Mouse (Mus musculus): Measurements from ENCODE around the gene Themis2.
A peak's percentile ranks its signal among the peaks of the same experiment; 100 is the strongest.

Themis2 gene

GRCm38 (mm10) chr4:132796196-132796886 is at the start of gene Themis2:
Gene Themis2, minus strand, starts transcription at chr4:132796387.
- peak; percentile 47 to 68 for DNase-seq

GRCm38 (mm10) chr4:132843705-132844071 is 47.5 kb upstream of the Themis2 start:
- DNase-seq, result no peak

GRCm38 (mm10) chr4:132842970-132843704 is 47.0 kb upstream of the Themis2 start, which contains the start of gene Ppp1r8:
Gene Ppp1r8, minus strand, starts transcription at chr4:132843169.
- DNase-seq, result peak; percentile 86 to 90

GRCm38 (mm10) chr4:132842281-132842906 is 46.2 kb upstream of the Themis2 start:
- peak in 1 of 2 experiments; percentile 21 for DNase-seq

- DNase-seq, result no peak
Observed at GRCm38 (mm10) chr4:132841493-132841892, 45.3 kb upstream of the Themis2 start.

- peak; percentile 30 to 77 for DNase-seq
Observed at GRCm38 (mm10) chr4:132823614-132824366, 27.6 kb upstream of the Themis2 start.

- no peak for DNase-seq
Observed at GRCm38 (mm10) chr4:132818442-132818841, 22.3 kb upstream of the Themis2 start.

GRCm38 (mm10) chr4:132816855-132817254 is 20.7 kb upstream of the Themis2 start:
- no peak for DNase-seq

GRCm38 (mm10) chr4:132816404-132816803 is 20.2 kb upstream of the Themis2 start:
- no peak for DNase-seq

- DNase-seq, result no peak
Observed at GRCm38 (mm10) chr4:132809621-132810020, 13.4 kb upstream of the Themis2 start.

- no peak for DNase-seq
Observed at GRCm38 (mm10) chr4:132807771-132808641, 11.8 kb upstream of the Themis2 start.

GRCm38 (mm10) chr4:132806620-132807191 is 10.5 kb upstream of the Themis2 start:
- DNase-seq, result no peak

GRCm38 (mm10) chr4:132805599-132806197 is 9.5 kb upstream of the Themis2 start:
- no peak for DNase-seq

GRCm38 (mm10) chr4:132805146-132805545 is 9.0 kb upstream of the Themis2 start:
- DNase-seq, result no peak

GRCm38 (mm10) chr4:132804331-132804730 is 8.1 kb upstream of the Themis2 start:
- no peak for DNase-seq

- no peak for DNase-seq
Observed at GRCm38 (mm10) chr4:132803876-132804275, 7.7 kb upstream of the Themis2 start.

- DNase-seq, result no peak
Observed at GRCm38 (mm10) chr4:132803212-132803611, 7.0 kb upstream of the Themis2 start.

- DNase-seq, result no peak
Observed at GRCm38 (mm10) chr4:132802171-132802637, 6.0 kb upstream of the Themis2 start.

GRCm38 (mm10) chr4:132801176-132802077 is 5.2 kb upstream of the Themis2 start:
- DNase-seq, result no peak

GRCm38 (mm10) chr4:132799845-132800244 is 3.7 kb upstream of the Themis2 start:
- no peak for DNase-seq

Data from kidney, adult 8-10 months (tissue).